Mouse (Mus musculus) embryonic facial prominence, embryonic 13.5 days (tissue): ENCODE measurements around the gene Cox7a2l. TPM values are rescaled to one million over a fixed set of nuclear protein-coding genes. Genes with fewer than 3 reads are reported as not detected.
A peak's percentile ranks its signal among the peaks of the same experiment; 100 is the strongest.

Experiments
- ATAC-seq: fragments of 200-750 bp; cut with Nextera tagmentation; 2 replicates; pipeline ENCODE4 v1.8.0; 2017; ENCODE audit warnings: low read depth; ENCODE audit not compliant: insufficient number of reproducible peaks, insufficient read depth, low FRiP score, low TSS enrichment
- H3K27ac ChIP-seq: fragments of 300-500 bp; sonication (generic); 2 replicates; pipeline ENCODE4 v1.5.1; 2015; ENCODE audit warnings: moderate library complexity, mild to moderate bottlenecking, inconsistent platforms
- H3K27me3 ChIP-seq: fragments of 300-500 bp; sonication (generic); 2 replicates; pipeline ENCODE4 v1.6.1; 2015; ENCODE audit warnings: mild to moderate bottlenecking, inconsistent platforms
- H3K36me3 ChIP-seq: fragments of 300-500 bp; sonication (generic); 2 replicates; pipeline ENCODE4 v1.6.1; 2015; ENCODE audit warnings: mild to moderate bottlenecking, inconsistent platforms
- H3K4me1 ChIP-seq: fragments of 300-500 bp; sonication (generic); 2 replicates; pipeline ENCODE4 v1.6.1; 2015; ENCODE audit warnings: inconsistent platforms
- H3K4me2 ChIP-seq: fragments of 300-500 bp; sonication (generic); 2 replicates; pipeline ENCODE4 v1.6.1; 2015; ENCODE audit warnings: moderate library complexity, mild to moderate bottlenecking, inconsistent platforms
- H3K4me3 ChIP-seq: fragments of 300-500 bp; sonication (generic); 2 replicates; pipeline ENCODE4 v1.5.1; 2015; ENCODE audit warnings: mild to moderate bottlenecking, inconsistent platforms
- H3K9ac ChIP-seq: fragments of 300-500 bp; sonication (generic); 2 replicates; pipeline ENCODE4 v1.6.1; 2015; ENCODE audit warnings: mild to moderate bottlenecking, inconsistent platforms
- H3K9me3 ChIP-seq: fragments of 300-500 bp; sonication (generic); 2 replicates; pipeline ENCODE4 v1.6.1; 2016; ENCODE audit warnings: inconsistent platforms
- WGBS: fragments of 180-500 bp; shearing (Covaris S2); methylation state at CpG from one replicate; pipeline ENCODE4 v1.1.7; 2015; ENCODE audit warnings: mixed read lengths; 5-methylcytosine and 5-hydroxymethylcytosine counted together
- polyA plus RNA-seq: library from polyadenylated mRNA; unstranded; fragments of >200 nt; fragmentation: Nextera tagmentation; extraction: Ambion mirVana; gene quantifications from 2 replicates; pipeline ENCODE4 v1.2.1, GENCODE M21; 2015

Gene Cox7a2l
- 157 and 158 TPM in 2 replicates for polyA plus RNA-seq

DNA sequence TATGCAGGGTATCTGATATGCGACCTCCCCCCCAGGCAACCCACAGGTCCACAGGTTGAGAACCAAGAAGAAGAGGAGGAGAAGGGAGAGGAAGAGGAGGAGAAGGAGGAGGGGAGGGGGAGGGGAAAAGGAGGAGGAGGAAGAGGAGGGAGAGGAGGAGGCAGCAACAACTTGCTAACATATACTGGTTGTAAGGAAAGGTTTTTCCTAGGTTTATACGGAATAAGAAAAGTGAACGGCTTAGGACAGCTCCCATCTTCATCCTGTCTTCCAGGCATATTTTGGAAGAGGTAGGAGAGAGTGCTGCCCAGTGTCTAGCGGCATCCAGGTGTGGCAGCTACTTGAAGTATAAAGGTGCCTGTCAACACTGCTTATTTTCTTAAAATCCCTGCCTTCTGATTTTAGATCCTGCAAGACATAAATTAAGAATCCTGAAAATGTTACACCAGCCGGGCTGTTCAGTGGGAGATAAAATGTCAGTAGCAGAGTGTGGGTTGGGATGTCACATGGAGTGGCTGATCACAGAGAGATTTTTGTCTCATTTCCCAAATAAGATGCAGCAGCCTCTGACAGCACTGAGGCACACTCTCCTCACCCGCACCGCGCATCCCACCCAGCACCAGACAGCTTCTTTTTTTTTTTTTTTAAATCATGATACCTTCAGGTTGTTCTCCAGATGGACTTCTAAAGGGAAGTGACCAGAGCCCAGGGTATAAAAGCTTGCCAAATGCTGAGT, at the start of gene Cox7a2l:
Gene Cox7a2l (minus strand): TSS at position 51 of the 736 bp plus-strand sequence.
- Histone ChIP-seq H3K4me1 (peaks cover 11% of the 10 kb centered on the region), H3K27ac (no peak within 1 kb of the TSS), H3K9ac (no peak within 1 kb of the TSS), H3K9me3 (no peaks in the 10 kb centered on the region), H3K4me2 (no peak within 1 kb of the TSS), H3K4me3 (no peak within 1 kb of the TSS), H3K27me3 (no peaks in the 10 kb centered on the region), H3K36me3 (no peaks in the 10 kb centered on the region)
- no peak for ATAC-seq
- 92% methylated on average over 8 of the region's 8 CpGs for WGBS

DNA sequence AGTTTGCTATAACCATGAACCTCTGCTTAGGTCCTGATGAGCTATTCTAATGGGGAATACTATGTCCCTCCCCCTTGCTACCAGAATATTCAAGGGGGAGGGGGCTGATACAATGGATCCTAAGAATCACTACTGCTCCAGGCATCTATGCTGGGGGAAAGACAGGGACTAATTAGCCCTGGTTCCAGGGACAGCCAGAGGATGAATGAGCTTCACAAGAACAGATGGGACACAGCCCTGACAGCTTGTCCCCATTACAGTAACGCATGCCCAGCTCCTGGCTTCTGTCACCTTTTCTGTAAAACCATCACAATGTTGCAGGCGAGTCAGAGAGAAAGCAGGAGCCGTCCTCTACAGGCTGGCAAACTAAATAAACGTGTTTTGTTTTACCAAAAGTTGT, 48.4 kb upstream of the Cox7a2l start:
- Histone ChIP-seq H3K4me1 (peaks cover 5% of the 10 kb centered on the region; the same call in 1 of the 2 replicates), H3K36me3 (no peaks in the 10 kb centered on the region), H3K27me3 (no peaks in the 10 kb centered on the region), H3K4me3 (no peak overlapping the region), H3K27ac (no peak overlapping the region), H3K4me2 (no peak overlapping the region), H3K9me3 (no peaks in the 10 kb centered on the region), H3K9ac (no peak overlapping the region)
- 36% methylated on average over 4 of the region's 4 CpGs for WGBS
- no peak for ATAC-seq

DNA sequence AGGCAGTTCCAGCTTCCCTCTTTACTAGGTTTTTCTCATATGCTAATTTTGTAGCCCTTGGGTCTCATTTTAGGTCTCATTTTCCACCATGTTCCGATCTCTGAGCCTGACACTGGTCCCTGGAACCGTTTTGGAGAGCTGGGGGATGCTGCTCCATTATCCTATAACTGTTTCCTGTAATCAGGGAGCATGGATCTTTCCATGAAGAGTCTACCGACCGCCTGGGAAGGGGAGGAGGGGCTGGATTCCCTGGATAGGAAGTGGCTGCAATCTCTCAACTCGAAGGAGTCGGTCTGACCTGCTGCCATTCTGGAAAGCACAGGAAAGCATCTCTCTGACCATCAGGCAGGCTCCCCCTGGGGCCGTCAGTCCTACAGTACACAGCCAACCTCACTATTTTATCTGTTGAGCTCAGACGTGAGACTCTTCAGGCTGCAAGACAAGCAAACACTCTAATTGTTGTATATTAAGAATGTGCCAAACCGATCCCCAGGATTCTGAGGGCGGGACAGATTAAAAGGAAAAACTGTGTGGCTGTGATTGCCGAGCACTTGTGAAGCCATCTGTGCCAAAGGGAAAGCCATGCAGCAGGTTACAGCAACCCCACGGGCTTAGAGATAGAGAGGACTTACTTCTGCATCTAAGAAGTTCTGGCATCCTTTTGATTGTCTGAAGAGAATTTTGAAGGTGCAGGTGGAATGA, 47.1 kb upstream of the Cox7a2l start:
- Histone ChIP-seq H3K9ac (0 out of 2 replicates have a peak overlapping the region, but pooled peaks have one; percentile 16), H3K27ac (no peak overlapping the region), H3K4me1 (peaks cover 5% of the 10 kb centered on the region; the same call in 1 of the 2 replicates), H3K9me3 (no peaks in the 10 kb centered on the region), H3K36me3 (no peaks in the 10 kb centered on the region), H3K4me3 (peak overlapping the region; percentile 7; the same call in 1 of the 2 replicates), H3K4me2 (peak overlapping the region; percentile 45), H3K27me3 (no peaks in the 10 kb centered on the region)
- 45% methylated on average over 12 of the region's 12 CpGs for WGBS
- ATAC-seq: no peak

DNA sequence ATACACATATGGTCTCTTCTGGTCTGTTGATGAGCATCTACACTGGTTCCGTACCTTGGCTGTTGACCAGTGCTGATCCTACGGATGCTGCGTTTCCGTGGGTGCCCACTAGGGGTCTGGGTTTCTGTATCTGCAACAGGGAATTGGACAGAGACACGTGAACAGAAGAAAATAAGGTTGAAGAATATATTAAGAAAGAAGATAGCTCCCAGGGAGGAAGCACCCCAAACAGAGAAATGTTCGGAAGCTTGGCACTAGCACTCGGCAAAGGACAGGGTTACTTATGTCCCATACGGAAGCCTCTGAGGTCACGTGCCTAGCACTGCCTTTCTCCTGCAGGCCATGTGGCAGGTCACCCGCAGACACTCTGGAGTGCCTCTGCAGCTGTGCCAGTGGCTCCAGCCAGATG, 46.6 kb upstream of the Cox7a2l start:
- Histone ChIP-seq H3K4me2 (peak overlapping the region; percentile 45), H3K36me3 (no peaks in the 10 kb centered on the region)
- 42% methylated on average over 10 of the region's 10 CpGs for WGBS

DNA sequence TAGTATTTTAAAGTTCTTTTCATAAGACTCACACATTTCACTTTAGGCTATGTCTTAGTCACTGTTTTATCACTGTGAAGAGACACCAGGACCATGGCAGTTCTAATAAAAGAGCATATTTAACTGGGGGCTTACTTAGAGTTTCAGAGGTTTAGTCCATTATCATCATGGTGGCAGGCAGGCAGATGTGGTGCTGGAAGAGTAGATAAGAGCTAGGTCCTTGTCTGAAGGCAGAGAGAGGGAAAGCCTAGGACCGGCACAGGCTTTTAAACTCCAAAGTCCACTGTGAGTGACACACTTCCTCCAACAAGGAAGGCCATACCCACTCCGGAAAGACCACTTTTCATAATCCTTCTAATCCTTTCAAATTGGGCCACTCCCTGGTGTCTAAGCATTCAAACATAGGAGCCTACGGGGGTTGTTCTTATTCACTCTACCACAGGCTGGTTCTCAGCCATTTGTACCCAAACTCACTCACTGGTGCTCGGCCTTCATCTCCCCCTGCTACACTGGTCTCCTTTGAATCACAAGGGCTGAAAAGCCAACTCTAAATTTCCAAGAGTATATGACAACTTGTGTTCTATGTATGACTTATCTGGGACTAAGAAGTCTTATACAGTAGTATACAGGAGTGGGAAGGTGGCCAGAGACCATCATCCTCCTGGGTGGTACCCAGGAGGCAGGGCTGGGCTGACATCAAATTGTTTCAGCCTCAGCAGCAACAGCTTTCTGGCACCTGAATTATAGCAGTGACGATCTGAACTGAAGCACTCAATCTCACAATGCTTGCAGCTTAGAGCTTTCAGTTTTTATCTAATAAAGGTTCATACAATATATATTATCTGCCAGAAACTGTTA, 45.3 kb upstream of the Cox7a2l start:
- Histone ChIP-seq H3K4me1 (peaks cover 5% of the 10 kb centered on the region; the same call in 1 of the 2 replicates), H3K27me3 (no peaks in the 10 kb centered on the region), H3K27ac (no peak overlapping the region), H3K9ac (no peak overlapping the region), H3K36me3 (no peaks in the 10 kb centered on the region), H3K4me3 (no peak overlapping the region), H3K4me2 (no peak overlapping the region), H3K9me3 (no peaks in the 10 kb centered on the region)
- 92% methylated on average over 5 of the region's 5 CpGs for WGBS
- no peak for ATAC-seq

More for the DNA sequence above, 46.6 kb upstream of the Cox7a2l start:
- peak overlapping the region; percentile 7; the same call in 1 of the 2 replicates for H3K4me3 ChIP-seq
- H3K9me3 ChIP-seq: no peaks in the 10 kb centered on the region
- no peak overlapping the region for H3K27ac ChIP-seq
- H3K27me3 ChIP-seq: no peaks in the 10 kb centered on the region
- peaks cover 5% of the 10 kb centered on the region; the same call in 1 of the 2 replicates for H3K4me1 ChIP-seq
- 0 out of 2 replicates have a peak overlapping the region, but pooled peaks have one; percentile 16 for H3K9ac ChIP-seq
- no peak for ATAC-seq

DNA sequence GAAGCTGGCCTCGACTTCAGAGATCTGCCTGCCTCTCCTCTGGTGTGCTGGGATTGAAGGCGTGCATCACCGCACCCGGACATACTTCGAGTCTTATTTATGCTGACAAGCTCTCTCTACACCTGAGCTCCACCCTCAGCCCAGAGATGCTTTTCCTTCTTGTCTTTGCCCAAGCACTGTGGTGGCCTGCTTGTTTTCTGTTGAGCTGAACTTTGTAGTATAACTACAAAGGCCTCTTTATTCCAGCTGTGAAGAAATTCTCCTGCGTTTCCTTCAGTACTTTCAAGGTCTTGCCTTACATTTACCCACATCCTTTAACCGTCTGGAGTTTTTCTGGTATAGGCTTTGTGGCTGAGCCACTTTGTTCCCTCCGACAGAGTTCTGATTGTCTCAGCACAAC, 42.0 kb upstream of the Cox7a2l start:
- H3K36me3 ChIP-seq: no peaks in the 10 kb centered on the region
- H3K27me3 ChIP-seq: no peaks in the 10 kb centered on the region
- no peak for ATAC-seq
- no peak overlapping the region for H3K27ac ChIP-seq
- H3K4me1 ChIP-seq: peaks cover 4% of the 10 kb centered on the region; the same call in 1 of the 2 replicates
- no peak overlapping the region for H3K9ac ChIP-seq
- no peak overlapping the region for H3K4me3 ChIP-seq
- H3K4me2 ChIP-seq: no peak overlapping the region
- 54% methylated on average over 8 of the region's 8 CpGs for WGBS
- no peaks in the 10 kb centered on the region for H3K9me3 ChIP-seq

DNA sequence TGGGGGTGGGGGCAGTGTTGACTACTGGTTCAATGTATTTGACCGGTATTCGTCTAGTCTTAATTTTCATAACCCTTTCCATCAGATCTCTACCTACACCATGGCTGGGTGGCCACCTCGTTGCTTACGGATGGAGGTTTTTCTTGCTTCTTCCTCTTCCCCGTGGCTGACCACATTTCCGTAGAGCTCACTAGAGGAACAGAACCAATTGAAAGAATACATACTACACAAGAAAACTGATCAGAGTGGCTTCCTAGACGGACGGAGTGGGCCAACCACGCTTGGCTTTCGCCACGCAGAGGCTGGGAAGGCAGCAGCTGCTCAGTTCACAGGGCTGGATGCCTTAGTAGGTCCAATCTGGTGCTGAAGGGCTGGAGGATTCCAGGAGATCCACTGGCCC, 38.7 kb upstream of the Cox7a2l start:
- no peak for ATAC-seq
- WGBS: 95% methylated on average over 11 of the region's 11 CpGs
- no peak overlapping the region for H3K9ac ChIP-seq
- no peaks in the 10 kb centered on the region for H3K36me3 ChIP-seq
- H3K4me1 ChIP-seq: no peaks in the 10 kb centered on the region
- H3K9me3 ChIP-seq: no peaks in the 10 kb centered on the region
- no peak overlapping the region for H3K27ac ChIP-seq
- no peaks in the 10 kb centered on the region for H3K27me3 ChIP-seq
- H3K4me2 ChIP-seq: no peak overlapping the region
- no peak overlapping the region for H3K4me3 ChIP-seq

DNA sequence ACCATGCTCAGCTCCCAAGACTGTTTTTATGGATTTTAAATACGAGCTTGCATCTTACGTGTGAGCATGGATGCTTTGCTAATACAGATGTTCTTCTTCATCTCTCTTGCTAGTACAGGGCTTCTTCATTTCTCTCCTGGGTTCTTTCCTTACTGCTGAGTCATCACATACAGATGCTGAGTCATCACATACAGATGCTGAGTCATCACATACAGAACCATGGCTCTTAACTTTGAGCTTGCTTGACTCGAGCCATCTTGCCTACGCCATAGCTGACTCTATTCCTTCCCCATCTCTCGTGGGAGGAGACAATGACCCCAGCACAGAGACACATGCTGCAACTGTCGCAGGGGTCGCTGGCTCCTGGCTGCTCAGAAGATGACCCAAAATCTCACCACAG, 37.9 kb upstream of the Cox7a2l start:
- Histone ChIP-seq H3K27me3 (no peaks in the 10 kb centered on the region), H3K9ac (no peak overlapping the region), H3K27ac (no peak overlapping the region), H3K4me3 (no peak overlapping the region), H3K4me2 (no peak overlapping the region), H3K9me3 (no peaks in the 10 kb centered on the region), H3K36me3 (no peaks in the 10 kb centered on the region), H3K4me1 (no peaks in the 10 kb centered on the region)
- ATAC-seq: no peak
- WGBS: 88% methylated on average over 7 of the region's 7 CpGs

DNA sequence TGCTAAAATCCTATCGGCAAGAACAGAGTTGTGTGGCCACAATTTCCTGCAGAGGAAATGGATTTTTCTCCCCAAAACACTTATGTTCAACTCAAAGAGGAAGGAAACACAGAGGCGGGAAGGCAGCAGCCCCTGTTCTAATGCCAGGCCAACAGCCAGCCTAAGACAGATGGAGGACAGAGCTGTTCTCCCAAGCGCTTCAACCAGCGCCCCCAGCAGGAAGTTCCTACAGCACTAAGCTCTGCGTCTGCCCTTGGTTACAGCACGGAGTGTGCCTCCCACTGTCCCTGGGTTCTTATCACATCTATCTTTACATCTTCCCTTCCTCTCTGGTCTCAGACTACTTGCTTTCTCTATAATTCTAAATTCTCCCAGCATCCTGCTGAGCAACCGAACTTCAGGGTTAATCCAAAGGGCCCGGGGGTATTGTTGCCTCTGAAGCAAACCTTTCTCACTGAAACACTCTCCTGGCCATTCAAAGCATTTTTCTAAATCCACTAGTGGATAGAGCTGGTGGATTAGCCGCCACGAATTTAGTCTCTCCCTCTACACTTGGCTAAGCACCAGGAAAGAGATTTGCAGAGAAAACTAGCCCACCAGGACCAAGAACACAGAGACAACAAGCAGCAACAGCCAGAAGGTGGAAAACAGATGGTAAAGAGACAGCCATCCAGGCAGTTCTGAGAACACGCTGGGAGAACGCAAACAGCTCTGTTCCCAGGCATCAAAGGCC, 31.5 kb upstream of the Cox7a2l start:
- no peak overlapping the region for H3K9ac ChIP-seq
- peaks cover 59% of the 10 kb centered on the region for H3K27me3 ChIP-seq
- 21% methylated on average over 12 of the region's 12 CpGs for WGBS
- peaks cover 19% of the 10 kb centered on the region for H3K4me1 ChIP-seq
- H3K9me3 ChIP-seq: no peaks in the 10 kb centered on the region
- no peak overlapping the region for H3K4me3 ChIP-seq
- no peak for ATAC-seq
- no peak overlapping the region; the same call in 1 of the 2 replicates for H3K4me2 ChIP-seq
- no peaks in the 10 kb centered on the region for H3K36me3 ChIP-seq
- H3K27ac ChIP-seq: no peak overlapping the region

DNA sequence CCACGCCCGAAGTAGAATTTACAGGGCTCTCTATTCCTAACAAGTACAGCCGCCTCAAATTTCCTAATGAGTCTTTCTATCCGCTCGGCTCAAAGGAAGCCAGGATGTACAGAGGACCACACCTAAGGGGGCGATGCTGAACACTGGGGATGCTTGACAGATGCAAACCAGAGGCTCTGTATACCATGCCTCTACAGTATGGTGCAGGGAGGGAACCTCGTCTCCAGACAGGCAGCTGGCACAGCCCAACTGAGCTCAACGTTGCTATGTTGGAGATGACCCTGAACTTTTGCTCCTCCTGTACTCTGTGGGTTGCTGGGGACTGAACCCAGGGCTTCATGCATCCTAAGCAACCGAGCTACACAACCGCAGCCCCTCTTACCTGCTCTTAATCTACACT, 30.0 kb upstream of the Cox7a2l start:
- H3K4me1 ChIP-seq: peaks cover 19% of the 10 kb centered on the region
- no peaks in the 10 kb centered on the region for H3K9me3 ChIP-seq
- no peaks in the 10 kb centered on the region for H3K36me3 ChIP-seq
- H3K9ac ChIP-seq: no peak overlapping the region
- H3K4me2 ChIP-seq: no peak overlapping the region
- H3K27me3 ChIP-seq: peaks cover 59% of the 10 kb centered on the region
- no peak for ATAC-seq
- no peak overlapping the region for H3K27ac ChIP-seq
- H3K4me3 ChIP-seq: no peak overlapping the region
- WGBS: 37% methylated on average over 10 of the region's 10 CpGs
